Mouse (Mus musculus) urinary bladder, adult 18-20 months (tissue): ENCODE data around the gene Sema3e.

Experiments used
- DNase-seq, 2 experiments: peaks; one replicate each; pipeline ENCODE4 v3.0.0; 2022; ENCODE audit warnings: low spot score in 2 of 2, mixed read lengths in 2 of 2

Gene Sema3e

DNA sequence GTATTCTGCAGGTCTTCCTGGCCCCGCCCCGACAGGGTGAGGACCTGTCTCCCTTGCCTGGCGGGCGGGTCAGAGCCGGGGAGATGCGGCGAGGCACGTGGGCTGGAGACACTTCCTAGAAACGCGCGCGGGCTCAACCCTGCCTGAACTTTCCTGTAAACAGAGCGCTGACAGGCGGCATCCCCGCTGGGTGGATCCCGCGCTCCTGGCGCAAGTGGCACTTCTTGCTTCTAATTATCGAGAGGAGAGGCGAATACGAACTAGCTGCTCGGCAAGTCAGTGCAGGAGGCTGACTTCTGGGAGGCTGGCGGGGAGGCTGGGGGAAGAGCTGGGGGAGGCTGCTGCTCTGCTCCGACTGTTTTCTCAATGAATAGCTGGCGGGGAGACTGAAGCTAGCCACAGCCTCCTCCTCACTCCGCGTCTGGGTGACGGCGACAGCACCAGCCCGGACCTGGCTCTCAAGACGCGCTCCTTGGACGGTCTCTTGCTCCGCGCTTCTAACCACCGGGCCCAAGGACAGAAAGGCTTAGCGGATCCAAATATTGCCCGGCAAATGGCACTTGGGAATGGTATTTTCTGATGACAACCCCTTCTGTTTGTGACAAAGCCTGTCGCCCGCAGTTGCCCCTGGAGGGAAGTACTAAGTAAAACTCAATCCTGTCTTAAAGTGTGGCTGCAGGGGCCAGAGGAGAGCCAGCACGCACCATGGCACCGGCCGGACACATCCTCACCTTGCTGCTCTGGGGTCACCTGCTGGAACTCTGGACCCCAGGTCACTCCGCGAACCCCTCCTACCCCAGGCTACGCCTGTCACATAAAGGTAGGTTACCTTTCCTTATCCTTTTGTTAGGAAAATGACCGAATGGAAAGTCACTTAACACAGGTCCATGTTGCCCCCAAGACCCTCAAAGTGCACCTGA is at the start of gene Sema3e:
Sema3e (plus strand) TSS at position 72 of the 920 bp plus-strand sequence.
- peak; percentile 25 to 31 for DNase-seq

DNA sequence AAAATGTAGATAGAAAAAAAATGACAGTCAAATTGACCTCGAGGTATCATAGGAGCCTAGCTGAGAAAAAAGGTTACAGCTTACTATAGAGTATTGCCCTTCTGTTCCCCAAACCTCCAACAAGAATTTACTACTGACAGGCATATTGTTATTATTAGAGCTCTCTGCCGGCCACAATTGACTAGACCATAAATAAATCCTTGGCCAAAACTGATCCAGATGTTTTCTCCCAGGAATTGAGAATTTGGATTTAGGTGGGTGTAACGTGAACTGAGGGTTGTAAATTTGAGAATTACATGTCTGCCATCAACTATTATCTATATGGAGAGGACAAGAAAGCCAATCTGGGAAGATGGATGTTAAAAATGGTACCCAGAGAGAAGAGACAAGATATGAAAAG is 47.5 kb upstream of the Sema3e start:
- DNase-seq, result no peak

DNA sequence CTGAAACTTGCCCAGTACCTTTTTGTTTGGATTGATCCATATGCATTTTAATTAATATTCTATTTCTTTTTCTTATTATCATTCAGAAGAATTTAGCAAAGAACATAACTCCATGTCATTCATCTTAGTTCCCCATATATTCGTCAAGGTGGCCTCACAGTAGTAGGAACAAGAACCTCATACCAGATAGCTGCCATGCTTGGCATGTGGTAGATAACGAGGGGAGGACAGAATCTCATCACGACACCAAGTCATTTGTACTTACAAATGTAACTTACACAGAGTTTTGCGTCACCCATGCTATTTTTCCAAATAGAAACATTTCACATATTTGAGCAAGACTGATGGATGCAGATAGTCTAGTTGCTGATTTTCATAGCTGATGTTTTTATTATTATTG is 45.9 kb upstream of the Sema3e start:
- DNase-seq, result no peak

DNA sequence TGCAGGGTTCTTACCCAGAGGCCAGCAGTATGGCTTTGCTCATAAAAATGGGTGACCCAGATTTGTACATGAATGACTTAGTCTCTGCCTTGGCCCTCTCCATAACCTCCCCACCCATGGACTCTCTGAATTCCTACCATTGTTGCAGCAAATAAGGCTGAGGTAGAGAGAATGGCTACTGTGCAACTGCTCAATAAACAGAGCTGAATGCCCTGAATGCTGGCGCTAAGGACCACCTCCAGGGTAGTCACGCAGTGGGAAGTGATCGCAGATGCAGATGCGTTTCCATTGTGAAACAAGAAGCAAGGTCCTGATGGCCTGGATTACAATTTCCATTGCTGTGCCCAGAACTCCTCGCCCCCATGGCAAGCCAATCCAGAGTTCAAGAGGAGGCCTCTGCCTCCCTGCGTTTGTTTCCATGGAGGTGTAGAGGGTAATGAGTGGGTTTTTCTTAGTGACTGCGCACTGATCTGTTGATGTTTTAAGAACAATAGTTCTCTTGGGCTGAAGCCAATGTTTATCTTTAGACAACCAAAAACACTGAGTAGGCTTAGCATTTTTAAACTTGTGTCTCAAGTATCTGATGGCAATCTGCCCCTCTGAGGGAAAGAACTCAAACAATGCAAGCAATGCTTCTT is 42.5 kb upstream of the Sema3e start:
- DNase-seq, result no peak

DNA sequence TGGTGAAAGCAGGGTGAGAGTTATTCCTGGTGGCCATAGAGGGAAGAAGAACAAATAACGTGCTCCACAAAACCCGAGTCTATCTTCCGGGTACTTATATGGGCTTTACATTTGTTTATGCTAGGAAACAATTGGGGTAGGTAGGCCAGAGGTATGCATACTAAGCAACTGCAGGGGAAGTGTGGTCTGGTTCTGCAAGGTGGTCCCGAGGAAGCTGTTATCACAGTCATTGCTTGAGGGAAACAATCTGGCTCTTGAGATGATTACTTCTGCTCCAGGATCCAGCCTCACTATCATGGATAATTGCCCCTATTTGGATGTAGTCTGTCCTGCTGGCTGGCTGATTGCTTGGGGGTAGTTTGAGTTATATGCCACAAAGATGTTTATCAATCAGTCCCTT is 41.5 kb upstream of the Sema3e start:
- DNase-seq, result no peak

DNA sequence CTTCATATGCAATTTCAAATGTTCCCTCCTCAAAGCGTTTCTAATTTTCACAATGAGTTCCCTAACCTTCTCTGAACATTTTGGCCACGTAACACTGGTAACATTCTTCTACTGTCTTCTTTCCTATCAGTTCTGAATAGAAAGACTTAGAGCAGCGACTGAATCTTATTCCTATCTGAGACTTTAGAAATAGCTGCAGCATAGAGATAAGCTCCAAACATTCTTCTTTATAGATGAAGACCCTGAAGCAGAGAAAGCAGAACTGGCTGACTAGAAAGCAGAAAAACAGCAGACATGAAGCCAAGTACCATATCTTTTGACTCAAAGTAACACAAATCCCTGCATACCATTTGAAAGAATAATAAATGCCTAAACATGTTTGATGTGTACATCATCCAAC is 39.4 kb upstream of the Sema3e start:
- DNase-seq, result no peak

DNA sequence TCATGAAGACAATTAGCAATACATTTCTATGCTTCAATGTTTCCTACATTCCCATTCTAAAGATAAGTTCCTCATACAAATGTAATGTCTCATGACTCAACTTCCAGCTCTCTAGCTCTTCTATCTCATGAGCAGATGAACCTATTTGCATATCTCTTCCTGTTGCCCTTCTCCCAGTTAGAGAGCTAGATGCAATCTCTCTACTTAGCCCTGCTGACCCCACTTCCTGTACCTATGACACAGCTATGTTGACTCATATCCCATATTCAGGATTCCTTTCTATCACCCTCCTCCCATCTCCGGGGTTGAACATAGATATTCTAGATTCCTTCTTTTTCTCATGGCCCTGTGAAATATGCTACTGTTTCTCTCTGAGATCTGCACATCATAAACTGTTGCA is 38.0 kb upstream of the Sema3e start:
- no peak for DNase-seq

DNA sequence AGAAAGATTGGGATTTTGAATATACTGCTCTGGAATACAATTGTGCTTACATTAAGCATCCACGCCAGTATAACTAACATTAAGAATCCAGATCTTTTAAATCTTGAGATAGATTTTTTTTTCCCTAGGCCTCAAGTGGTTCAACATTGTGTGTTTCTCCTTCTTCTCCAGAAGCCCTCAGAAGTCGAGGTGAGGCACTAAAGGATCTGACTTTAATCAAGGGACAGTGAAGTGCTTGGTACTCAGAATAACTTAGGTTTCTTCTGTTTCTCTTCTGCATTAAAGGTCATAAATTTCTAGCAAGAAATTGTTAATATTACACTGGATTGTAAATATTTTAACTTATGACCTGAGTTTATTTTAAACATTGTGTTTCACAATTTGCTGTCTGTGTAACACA is 37.1 kb upstream of the Sema3e start:
- no peak for DNase-seq

DNA sequence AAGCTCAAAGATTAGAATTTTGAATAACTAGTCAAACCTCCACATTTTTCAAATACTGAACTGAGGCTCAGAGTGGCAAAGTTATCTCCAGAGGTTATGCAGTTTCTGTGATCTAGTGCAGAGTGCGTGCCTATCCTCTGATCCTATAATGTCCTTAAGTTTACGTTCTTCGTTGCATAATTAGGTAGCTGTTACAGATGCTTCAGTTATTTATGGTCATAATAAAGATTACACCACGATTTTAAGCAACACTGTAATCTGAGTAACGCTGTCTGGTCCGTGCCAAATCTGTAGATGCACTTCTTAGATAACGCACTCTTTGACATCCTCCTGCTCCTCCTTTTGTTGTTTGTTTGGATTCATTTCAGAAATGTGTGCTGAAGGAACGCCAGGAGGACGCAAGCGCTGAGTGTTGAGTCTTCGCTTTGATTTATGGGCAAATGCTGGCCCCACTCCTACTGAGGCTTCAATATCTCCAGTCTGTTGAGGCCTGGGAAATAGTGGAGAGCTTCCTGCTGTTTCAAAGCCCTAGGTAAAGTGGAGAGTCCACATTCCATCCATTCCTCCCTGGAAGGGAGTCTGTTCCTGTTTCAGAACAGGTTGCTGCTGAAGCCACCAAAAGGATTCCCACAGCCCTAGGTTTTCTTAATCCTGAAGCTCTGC is 32.2 kb upstream of the Sema3e start:
- peak in 1 of 2 experiments; percentile 3 for DNase-seq

DNA sequence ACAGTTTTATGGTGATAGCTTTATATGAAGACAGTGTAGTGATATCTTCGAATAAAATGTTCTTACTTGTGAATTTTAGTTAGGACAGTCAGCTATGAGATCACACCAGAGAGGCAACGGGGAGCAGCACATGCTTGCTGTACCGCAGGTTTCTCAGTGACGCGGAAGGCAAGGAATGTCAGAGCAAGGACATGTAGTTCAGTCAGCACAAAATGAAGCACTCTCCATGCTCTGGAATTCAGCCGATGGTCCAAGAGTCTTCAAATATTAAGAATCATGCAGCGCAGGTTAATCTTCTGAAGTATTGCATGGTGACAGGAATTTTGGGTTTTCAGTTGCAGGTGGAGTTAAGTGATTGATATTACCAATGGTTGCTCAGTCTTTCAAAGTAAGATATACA is 3.3 kb downstream of the Sema3e start:
- no peak for DNase-seq

DNA sequence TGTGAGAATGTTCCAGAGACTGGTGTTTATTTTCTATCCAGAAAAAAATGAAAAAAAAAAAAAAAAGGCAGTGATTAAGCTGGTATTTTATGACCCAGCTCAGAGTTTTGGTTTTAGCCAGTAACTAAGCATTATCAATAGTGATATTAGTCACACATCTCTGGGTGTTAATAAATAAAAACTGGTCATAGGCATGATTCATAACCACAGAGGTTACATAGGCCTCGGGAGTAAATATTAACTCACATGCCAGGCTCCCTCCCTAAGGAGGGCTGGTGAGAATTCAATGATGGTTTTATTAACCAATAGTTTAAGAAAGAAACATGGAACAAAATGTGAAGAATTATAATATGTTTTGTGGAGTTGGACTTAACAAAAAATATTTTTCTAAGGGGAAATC is 5.7 kb downstream of the Sema3e start:
- DNase-seq, result no peak

DNA sequence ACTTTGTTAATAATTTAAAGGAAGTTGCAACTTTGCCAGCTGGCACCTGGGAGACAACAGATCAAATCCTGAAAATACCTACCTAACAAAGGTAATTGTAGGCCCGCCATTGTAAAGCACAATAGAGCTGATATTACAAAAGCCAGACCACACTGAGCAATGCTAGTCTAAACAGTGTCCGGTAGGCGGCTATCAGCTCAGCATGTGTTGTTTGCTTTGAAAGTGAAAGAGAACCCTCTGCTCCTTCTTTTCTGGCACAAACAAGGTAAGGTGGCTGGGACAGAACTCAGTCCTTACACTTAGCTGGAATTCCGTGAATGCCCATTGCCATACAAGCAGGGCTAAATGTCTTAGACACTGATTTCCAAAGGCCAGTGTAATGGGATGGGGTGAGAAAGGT is 7.0 kb downstream of the Sema3e start:
- DNase-seq, result no peak

DNA sequence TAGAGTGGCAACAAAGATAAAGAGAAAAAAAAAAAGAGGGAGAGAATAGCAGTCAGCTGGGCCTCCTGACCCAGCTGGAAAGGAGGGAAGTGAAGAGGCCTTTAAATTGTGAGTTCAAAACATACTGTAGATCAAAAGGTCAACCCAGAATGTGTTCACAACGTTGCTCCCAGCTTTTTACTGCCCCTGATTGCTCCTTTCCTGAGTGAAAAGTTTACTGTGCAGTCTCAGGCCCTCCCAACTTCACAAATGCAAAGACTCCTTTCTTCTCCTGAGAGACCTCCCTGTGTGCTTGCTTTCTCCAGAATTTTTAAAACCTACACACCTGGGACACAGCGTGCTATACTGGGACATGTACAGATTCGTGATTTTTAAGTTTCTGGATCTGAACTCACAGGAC is 8.2 kb downstream of the Sema3e start:
- DNase-seq, result no peak

DNA sequence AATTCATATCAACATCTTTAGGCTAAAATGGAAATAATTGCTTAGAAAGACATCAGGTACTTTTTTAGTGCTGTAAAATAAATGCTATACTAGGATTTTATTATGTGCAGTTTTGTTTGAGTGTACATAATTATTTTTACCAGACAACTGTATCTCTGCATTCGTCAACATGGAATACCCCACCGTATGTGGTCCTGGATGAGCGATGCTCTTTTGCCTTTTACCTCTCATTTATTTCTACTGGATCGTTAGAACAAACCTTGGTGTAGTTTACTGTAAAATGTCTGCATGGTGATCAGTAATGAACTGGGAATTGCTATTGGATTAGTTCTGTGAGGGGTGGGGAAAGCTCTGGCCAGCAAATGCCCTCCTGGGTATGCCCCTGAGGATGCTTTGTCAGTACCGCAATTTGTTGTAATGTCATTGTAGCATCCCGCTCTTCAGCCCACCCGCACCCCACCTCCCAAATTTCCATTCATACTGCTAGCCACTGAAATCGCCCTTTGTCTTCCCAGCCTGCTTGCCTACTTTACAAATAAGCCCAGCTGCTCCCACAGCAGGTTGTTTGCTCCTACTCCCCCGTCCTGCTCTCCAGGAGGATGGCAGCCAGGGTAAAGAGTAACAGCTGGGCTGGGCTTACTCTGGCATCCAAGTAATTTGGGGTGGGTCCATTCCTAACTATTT is 13.9 kb downstream of the Sema3e start:
- DNase-seq, result no peak

DNA sequence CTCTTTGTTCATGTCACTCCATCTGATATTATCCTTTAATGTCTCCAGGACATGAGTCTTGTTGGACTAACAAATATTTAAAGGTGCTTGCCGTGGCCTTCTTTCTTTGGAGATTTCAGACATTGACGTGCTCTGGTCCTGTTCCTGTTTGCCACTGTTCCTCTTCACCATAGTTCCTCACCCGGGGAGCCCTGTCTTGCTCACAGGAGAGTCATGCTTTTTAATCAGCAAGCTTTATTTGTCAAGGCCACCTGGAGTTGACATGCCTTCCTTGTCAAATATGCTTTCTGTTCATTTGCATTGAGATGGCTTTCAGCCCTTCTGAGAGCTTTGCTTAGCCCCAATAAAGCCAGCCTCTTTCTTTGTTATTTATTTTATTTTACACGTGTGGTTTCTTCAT is 15.1 kb downstream of the Sema3e start:
- no peak for DNase-seq

DNA sequence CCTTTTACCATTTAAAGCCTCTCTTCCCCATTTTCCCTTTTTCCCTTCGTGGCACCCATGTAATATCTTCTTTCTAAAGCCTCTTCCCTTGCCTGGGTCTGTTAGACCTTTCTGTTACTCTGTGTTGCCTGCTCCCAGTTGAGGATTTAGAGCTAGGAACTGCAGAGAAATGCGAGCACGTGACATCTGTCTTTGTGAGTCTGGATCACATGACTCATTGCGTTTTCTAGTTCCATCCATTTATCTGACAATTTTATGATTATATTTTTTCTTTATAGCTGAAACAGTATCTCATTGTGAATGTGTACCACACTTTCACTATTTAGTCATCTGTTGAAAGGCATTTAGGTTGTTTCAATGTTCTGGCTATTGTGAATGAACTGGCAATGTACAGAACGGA is 18.0 kb downstream of the Sema3e start:
- DNase-seq, result no peak

DNA sequence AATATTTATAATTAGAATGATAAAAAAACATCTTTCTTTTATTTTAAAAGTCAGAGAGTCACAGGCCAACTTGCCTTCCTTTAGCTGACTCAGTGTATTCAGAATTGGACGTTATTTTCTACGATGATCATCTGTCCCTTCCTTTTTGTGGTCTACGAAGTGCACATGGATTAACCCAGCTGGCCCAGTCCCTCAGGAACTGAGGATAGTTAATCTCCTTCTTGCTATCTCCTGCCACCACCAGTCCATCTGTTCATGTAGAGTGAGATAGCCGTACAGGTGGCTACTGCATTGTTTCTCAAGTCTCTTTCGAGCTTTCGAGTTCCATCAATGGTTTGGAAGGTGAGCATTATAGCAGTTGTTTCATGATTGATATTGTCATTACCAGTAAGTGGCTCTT is 18.9 kb downstream of the Sema3e start:
- DNase-seq, result no peak

DNA sequence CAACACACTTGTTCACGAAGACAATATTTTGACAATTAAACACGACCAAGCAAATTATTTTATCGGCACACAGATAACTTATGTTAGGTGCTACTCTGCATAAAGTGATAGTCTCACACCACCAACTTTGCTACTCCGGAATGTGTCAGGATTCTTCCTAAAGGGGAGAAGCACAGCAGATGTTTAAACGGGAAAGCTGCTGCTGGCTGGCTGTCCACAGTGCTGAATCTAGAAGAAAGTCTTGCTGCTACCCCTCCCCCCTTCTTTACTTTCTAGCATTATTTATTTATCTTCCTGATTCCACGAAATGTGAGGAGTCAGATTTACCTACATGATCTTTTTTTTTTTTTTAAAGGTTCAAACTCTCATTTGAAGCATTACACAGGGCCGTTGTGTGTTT is 23.6 kb downstream of the Sema3e start:
- no peak for DNase-seq

DNA sequence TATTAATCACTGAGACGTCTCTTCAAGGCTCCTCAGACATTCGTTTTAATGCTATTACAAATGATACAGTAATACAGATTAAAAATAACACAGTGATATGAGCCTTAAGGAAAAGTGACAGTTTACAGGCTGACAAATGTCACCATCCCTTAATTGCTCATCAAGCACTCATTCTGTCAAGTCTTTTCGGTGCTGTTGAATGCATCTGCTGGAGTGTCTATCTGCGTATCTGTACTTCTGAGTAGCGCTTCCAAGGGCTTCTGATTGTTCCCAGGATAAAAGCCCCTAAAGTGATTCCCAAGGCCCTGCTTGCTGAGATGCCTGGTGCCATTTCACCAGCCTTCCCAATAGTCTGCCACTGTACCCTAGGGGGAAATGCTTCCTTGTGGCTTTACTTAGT is 29.4 kb downstream of the Sema3e start:
- DNase-seq, result no peak

DNA sequence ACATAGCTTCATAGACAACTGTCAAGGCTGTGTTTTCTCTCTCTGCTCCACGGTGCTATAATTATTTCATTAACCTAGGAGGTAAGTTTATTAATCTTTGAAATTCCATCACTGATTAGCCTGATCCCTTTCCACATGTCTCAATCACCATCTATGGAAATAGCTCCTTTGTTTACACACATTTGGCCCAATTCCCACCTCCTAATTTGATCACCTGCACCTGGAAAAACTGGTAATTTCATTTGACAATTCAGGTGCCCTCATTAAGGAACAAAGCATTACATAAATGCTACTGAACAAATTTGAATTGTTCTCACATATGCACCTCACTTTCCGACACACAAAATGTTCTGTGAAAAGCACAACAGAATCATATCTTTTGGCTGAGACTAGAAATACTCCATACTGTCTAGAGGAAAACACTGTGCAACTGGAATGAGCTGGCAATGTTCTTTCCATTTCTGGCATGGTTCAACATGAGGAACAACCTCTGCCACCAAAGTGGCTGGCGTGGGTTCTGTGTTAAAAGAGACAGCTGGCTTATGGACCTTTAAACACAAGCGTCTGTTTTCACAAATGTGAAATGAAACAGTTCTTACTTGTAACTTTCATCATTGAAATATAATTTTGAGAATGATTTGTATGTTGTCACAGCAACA is 34.9 kb downstream of the Sema3e start:
- no peak for DNase-seq

DNA sequence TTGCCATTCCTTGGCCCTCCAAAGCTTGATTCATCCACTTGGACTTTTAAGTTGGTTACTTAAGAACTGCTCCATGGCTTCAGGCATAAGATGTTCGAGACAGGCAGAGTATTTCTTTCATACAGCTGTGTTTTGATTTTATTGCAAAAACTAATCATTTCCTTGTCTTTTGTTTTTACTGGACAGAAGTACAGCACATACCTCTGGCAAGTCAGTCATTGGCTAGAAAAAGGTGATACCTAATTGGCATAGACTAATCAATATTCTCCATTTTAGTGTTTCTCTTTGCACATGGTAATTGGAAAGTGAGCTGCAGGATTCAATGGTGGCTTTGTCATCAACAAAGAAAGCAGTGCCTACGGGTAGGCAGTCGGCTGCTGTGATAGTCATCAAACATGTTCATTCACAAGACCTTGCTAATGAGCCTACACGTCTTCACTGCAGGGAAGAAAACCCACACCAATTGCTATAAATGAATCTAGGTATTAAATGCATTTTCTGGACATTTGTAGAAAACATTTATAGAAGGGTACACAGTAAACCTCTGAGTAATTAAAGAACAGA is 37.9 kb downstream of the Sema3e start:
- no peak for DNase-seq
